Mouse (Mus musculus): Measurements from ENCODE around the gene Magi2. TPM values are rescaled to one million over a fixed set of nuclear protein-coding genes. Genes with fewer than 3 reads are reported as not detected.
A peak's percentile ranks its signal among the peaks of the same experiment; 100 is the strongest.

Magi2 gene
- polyA plus RNA-seq, 1 experiment from 2014 or later: 3.3 TPM

DNA sequence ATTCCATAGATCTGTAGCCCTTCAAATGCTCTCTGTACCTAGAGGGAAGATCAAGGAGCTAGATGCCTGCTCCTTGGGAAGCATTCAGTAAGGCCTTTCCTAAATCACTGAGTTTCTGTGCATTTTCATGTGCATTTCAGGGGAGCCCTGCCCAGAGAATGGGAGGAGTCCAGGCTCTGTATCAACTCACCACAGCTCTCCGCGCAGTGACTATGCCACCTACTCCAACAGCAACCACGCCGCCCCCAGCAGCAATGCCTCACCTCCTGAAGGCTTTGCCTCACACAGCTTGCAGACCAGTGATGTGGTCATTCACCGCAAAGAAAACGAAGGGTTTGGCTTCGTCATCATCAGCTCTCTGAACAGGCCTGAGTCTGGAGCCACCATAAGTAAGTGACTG lies 1342.1 kb downstream of the Magi2 start:
- 98% methylated on average over 7 of the region's 7 CpGs for WGBS
- Histone ChIP-seq H3K4me1 (no peaks in the 10 kb centered on the region), H3K9me3 (replicated peaks) (no peaks in the 10 kb centered on the region), H3K4me3 (no peak overlapping the region), H3K36me3 (no peaks in the 10 kb centered on the region), H3K27me3 (ENCODE audit: low read depth, poor library complexity, severe bottlenecking) (no peaks in the 10 kb centered on the region), H3K27ac (no peak overlapping the region)
- DNase-seq (ENCODE audit: low spot score): no peak

- Histone ChIP-seq H3K9me3 (replicated peaks) (no peaks in the 10 kb centered on the region), H3K27me3 (ENCODE audit: low read depth, poor library complexity, severe bottlenecking) (no peaks in the 10 kb centered on the region), H3K4me1 (peaks cover 13% of the 10 kb centered on the region), H3K4me3 (no peak overlapping the region), H3K36me3 (no peaks in the 10 kb centered on the region), H3K27ac (no peak overlapping the region)
- 73% methylated on average over 2 of the region's 2 CpGs for WGBS
- DNase-seq (ENCODE audit: low spot score): no peak
Measured at GRCm38 (mm10) chr5:20574816-20575215, 1348.0 kb downstream of the Magi2 start.

DNA sequence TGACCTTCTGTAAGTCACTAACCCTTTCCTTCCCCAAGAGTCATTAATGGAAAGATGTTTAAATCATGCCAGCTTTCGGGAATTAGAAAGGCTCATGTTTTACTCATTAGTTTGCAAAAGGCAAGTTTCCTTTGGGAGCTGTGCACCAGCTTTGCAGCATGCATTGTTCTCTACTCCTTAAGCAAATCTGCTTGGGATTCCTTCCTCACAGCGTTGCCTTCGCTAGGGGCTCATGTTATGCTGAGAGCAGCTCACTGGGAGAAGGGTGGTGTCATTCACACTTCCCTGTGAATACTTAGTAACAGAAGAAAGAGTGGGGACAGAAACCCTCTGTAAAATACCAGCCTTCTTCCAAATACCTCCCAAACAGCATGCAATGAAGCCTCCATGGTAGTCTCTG lies 1349.0 kb downstream of the Magi2 start:
- no peak for DNase-seq (ENCODE audit: low spot score)
- Histone ChIP-seq H3K4me3 (no peak overlapping the region), H3K36me3 (no peaks in the 10 kb centered on the region), H3K9me3 (replicated peaks) (no peaks in the 10 kb centered on the region), H3K4me1 (peaks cover 13% of the 10 kb centered on the region), H3K27ac (no peak overlapping the region), H3K27me3 (ENCODE audit: low read depth, poor library complexity, severe bottlenecking) (no peaks in the 10 kb centered on the region)
- WGBS: 17% methylated on average over 3 of the region's 3 CpGs

- no peak overlapping the region for H3K27ac ChIP-seq
- H3K36me3 ChIP-seq: no peaks in the 10 kb centered on the region
- no peak for DNase-seq (ENCODE audit: low spot score)
- no peak overlapping the region for H3K4me3 ChIP-seq
- H3K9me3 ChIP-seq (replicated peaks): no peaks in the 10 kb centered on the region
- H3K27me3 ChIP-seq (ENCODE audit: low read depth, poor library complexity, severe bottlenecking): no peaks in the 10 kb centered on the region
- peaks cover 13% of the 10 kb centered on the region for H3K4me1 ChIP-seq
Measured at GRCm38 (mm10) chr5:20576266-20576665, 1349.4 kb downstream of the Magi2 start.

DNA sequence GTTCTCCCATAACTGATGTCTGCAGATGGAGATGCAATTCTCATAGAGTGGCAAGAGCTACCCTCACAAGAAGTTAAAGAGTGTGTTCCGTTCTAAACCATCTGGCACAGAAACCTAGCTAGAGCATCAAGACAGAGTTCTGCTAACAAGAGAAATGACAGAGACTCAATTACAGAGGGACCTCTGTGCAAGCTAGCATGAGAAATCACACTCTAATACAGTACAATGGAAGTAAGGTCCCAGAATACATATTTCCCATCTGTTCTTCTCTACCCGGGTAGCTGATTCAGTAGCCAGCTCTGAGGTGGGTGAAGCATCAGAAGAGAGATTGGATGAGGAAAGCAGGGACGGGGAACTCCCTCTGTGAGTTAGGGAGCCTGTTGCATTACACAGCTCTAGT lies 1351.8 kb downstream of the Magi2 start:
- Histone ChIP-seq H3K27me3 (ENCODE audit: low read depth, poor library complexity, severe bottlenecking) (no peaks in the 10 kb centered on the region), H3K36me3 (no peaks in the 10 kb centered on the region), H3K27ac (no peak overlapping the region), H3K4me1 (peaks cover 13% of the 10 kb centered on the region), H3K9me3 (replicated peaks) (no peaks in the 10 kb centered on the region), H3K4me3 (no peak overlapping the region)
- 93% methylated on average over 3 of the region's 3 CpGs for WGBS
- no peak for DNase-seq (ENCODE audit: low spot score)

- peaks cover 8% of the 10 kb centered on the region for H3K4me1 ChIP-seq
- H3K27ac ChIP-seq: no peak overlapping the region
- no peaks in the 10 kb centered on the region for H3K27me3 ChIP-seq (ENCODE audit: low read depth, poor library complexity, severe bottlenecking)
- no peaks in the 10 kb centered on the region for H3K9me3 ChIP-seq (replicated peaks)
- no peaks in the 10 kb centered on the region for H3K36me3 ChIP-seq
- WGBS: 97% methylated on average over 4 of the region's 4 CpGs
- peak; percentile 9 for DNase-seq (ENCODE audit: low spot score)
- no peak overlapping the region for H3K4me3 ChIP-seq
Measured at GRCm38 (mm10) chr5:20580619-20581018, 1353.8 kb downstream of the Magi2 start.

GRCm38 (mm10) chr5:20582995-20583435 lies 1356.2 kb downstream of the Magi2 start:
- Histone ChIP-seq H3K27ac (no peak overlapping the region), H3K36me3 (no peaks in the 10 kb centered on the region), H3K27me3 (ENCODE audit: low read depth, poor library complexity, severe bottlenecking) (no peaks in the 10 kb centered on the region), H3K4me3 (no peak overlapping the region), H3K9me3 (replicated peaks) (no peaks in the 10 kb centered on the region), H3K4me1 (no peaks in the 10 kb centered on the region)
- 68% methylated on average over 10 of the region's 10 CpGs for WGBS
- DNase-seq (ENCODE audit: low spot score): peak; percentile 18

DNA sequence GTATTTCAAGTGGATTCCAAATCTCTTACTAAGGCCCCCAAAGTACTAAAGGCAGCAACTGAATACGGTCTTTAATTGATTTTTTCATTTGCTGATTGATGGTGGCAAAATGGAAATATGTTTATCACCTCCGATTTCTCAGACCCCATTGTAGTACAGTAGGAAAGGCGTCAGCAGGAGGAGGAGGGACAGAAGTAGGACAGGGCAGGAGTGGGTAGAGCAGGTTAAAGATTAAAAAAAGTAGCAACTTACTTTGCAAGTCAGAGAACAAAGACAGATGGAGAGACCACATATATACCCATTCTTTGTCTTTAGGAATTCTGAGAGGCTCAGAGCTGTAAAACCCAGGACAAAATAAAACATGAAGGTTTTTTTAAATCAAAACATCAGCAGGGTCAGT lies 1356.8 kb downstream of the Magi2 start:
- 78% methylated on average over 3 of the region's 3 CpGs for WGBS
- H3K27me3 ChIP-seq (ENCODE audit: low read depth, poor library complexity, severe bottlenecking): no peaks in the 10 kb centered on the region
- no peaks in the 10 kb centered on the region for H3K36me3 ChIP-seq
- no peaks in the 10 kb centered on the region for H3K9me3 ChIP-seq (replicated peaks)
- no peak for DNase-seq (ENCODE audit: low spot score)
- no peaks in the 10 kb centered on the region for H3K4me1 ChIP-seq
- H3K27ac ChIP-seq: no peak overlapping the region
- no peak overlapping the region for H3K4me3 ChIP-seq

- no peak overlapping the region for H3K4me3 ChIP-seq
Measured at GRCm38 (mm10) chr5:20584769-20585168, 1357.9 kb downstream of the Magi2 start.

GRCm38 (mm10) chr5:20589731-20590130 lies 1362.9 kb downstream of the Magi2 start:
- no peaks in the 10 kb centered on the region for H3K4me1 ChIP-seq
- no peaks in the 10 kb centered on the region for H3K27me3 ChIP-seq (ENCODE audit: low read depth, poor library complexity, severe bottlenecking)
- no peak for DNase-seq (ENCODE audit: low spot score)
- H3K9me3 ChIP-seq (replicated peaks): no peaks in the 10 kb centered on the region
- 56% methylated on average over 3 of the region's 3 CpGs for WGBS
- H3K27ac ChIP-seq: no peak overlapping the region
- H3K4me3 ChIP-seq: no peak overlapping the region
- no peaks in the 10 kb centered on the region for H3K36me3 ChIP-seq

More at GRCm38 (mm10) chr5:20584769-20585168, 1357.9 kb downstream of the Magi2 start:
- Histone ChIP-seq H3K27me3 (ENCODE audit: low read depth, poor library complexity, severe bottlenecking) (no peaks in the 10 kb centered on the region), H3K4me1 (no peaks in the 10 kb centered on the region), H3K27ac (no peak overlapping the region), H3K9me3 (replicated peaks) (no peaks in the 10 kb centered on the region), H3K36me3 (no peaks in the 10 kb centered on the region)
- DNase-seq (ENCODE audit: low spot score): no peak
- 93% methylated on average over 3 of the region's 3 CpGs for WGBS

DNA sequence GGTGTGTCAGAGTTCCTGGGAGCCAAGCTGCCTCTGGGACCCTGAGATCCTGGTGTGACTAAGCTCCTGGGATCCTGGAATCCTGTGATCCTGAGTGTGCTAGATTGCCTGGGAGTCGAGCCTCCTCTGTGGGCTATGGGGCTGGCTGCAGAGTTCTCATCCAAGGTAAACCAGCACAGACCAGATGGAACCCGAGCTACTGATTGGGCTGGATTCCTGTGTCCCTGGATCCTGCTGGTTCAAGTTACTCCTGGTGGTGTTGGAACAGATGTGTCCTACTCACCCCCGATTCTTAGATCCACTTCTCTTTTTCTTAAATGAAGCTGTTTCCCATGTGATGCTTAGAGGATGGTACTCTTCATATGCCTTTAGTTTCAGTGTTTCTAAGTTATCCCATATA lies 1371.4 kb downstream of the Magi2 start:
- peak; percentile 29 for DNase-seq (ENCODE audit: low spot score)
- Histone ChIP-seq H3K27me3 (ENCODE audit: low read depth, poor library complexity, severe bottlenecking) (no peaks in the 10 kb centered on the region), H3K27ac (no peak overlapping the region), H3K9me3 (replicated peaks) (no peaks in the 10 kb centered on the region), H3K36me3 (no peaks in the 10 kb centered on the region), H3K4me3 (no peak overlapping the region), H3K4me1 (peaks cover 18% of the 10 kb centered on the region)
- 83% methylated on average over 3 of the region's 3 CpGs for WGBS

DNA sequence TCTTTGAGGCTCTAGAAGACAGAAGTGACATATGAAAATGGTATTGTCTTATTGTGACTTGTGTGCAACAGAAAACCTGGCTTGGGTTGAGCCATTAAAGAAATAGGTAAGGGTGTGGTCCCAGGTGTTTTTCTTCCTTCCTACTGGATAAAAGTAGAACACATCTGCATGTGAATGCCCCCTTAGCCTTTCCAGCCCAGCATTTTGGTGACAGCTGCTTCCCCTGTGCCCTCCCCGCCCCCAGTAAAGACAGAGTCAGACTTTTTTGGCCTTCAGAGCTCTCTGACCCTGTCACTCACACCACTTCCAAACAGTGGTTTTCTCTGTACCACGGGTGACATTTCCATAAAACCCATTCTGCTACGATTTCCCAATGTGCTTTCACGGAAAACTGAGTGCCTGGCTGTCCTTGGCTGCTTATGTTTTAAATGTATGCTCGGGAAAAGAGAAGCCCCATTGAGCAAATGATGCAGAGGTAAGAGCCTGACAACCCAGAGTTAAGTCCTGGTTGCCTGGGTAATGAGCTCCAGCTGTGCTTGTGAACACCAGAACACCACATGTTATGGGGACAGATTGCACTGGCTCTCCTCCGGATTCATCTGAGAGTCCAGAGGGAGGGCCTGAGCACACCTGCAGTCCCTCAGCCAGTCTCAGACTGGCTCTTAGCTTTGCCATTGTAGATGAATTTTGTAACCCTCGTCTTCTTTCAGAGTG lies 1377.1 kb downstream of the Magi2 start:
- no peaks in the 10 kb centered on the region for H3K27me3 ChIP-seq (ENCODE audit: low read depth, poor library complexity, severe bottlenecking)
- DNase-seq (ENCODE audit: low spot score): peak; percentile 69
- 0 out of 2 replicates have a peak overlapping the region, but pooled peaks have one; percentile 42 for H3K27ac ChIP-seq
- H3K4me3 ChIP-seq: no peak overlapping the region
- no peaks in the 10 kb centered on the region for H3K9me3 ChIP-seq (replicated peaks)
- WGBS: 32% methylated on average over 7 of the region's 7 CpGs
- H3K4me1 ChIP-seq: peaks cover 31% of the 10 kb centered on the region
- no peaks in the 10 kb centered on the region for H3K36me3 ChIP-seq

GRCm38 (mm10) chr5:20606497-20606896 lies 1379.7 kb downstream of the Magi2 start:
- Histone ChIP-seq H3K4me3 (no peak overlapping the region), H3K4me1 (peaks cover 26% of the 10 kb centered on the region), H3K9me3 (replicated peaks) (no peaks in the 10 kb centered on the region), H3K27me3 (ENCODE audit: low read depth, poor library complexity, severe bottlenecking) (no peaks in the 10 kb centered on the region), H3K27ac (no peak overlapping the region), H3K36me3 (no peaks in the 10 kb centered on the region)
- DNase-seq (ENCODE audit: low spot score): no peak
- 93% methylated on average over 5 of the region's 5 CpGs for WGBS

GRCm38 (mm10) chr5:20607503-20607902 lies 1380.7 kb downstream of the Magi2 start:
- WGBS: 78% methylated on average over 1 of the region's 1 CpGs

More at GRCm38 (mm10) chr5:20607503-20607902, 1380.7 kb downstream of the Magi2 start:
- no peak overlapping the region for H3K4me3 ChIP-seq
- H3K27ac ChIP-seq: no peak overlapping the region
- H3K9me3 ChIP-seq (replicated peaks): no peaks in the 10 kb centered on the region
- H3K4me1 ChIP-seq: peaks cover 19% of the 10 kb centered on the region
- DNase-seq (ENCODE audit: low spot score): no peak
- H3K36me3 ChIP-seq: no peaks in the 10 kb centered on the region
- no peaks in the 10 kb centered on the region for H3K27me3 ChIP-seq (ENCODE audit: low read depth, poor library complexity, severe bottlenecking)
